Mouse (Mus musculus) heart, postnatal 25 days (tissue): Measurements from ENCODE around the gene Uvrag. TPM values are rescaled to one million over a fixed set of nuclear protein-coding genes. Genes with fewer than 3 reads are reported as not detected.

Experiments used
- DNase-seq: peaks from one replicate; pipeline ENCODE4 v3.0.0; 2022; ENCODE audit warnings: low spot score
- intact Hi-C: fragments of 180-260 bp; cut with DNase I; formaldehyde crosslinking; loops from one replicate; pipeline ENCODE4 v1.15.1; 2025
- total RNA-seq, 2 experiments: library from RNA; stranded (reverse); gene quantifications; 2 replicates each; pipeline ENCODE4 v1.2.3; 2021

Gene Uvrag
- total RNA-seq, 2 experiments from 2014 or later = 24.9 to 26.3 TPM

- DNase-seq = no peak
- intact Hi-C loops = no loop called here
Observed at GRCm38 (mm10) chr7:98959246-98959645, 181.7 kb downstream of the Uvrag start.

DNA sequence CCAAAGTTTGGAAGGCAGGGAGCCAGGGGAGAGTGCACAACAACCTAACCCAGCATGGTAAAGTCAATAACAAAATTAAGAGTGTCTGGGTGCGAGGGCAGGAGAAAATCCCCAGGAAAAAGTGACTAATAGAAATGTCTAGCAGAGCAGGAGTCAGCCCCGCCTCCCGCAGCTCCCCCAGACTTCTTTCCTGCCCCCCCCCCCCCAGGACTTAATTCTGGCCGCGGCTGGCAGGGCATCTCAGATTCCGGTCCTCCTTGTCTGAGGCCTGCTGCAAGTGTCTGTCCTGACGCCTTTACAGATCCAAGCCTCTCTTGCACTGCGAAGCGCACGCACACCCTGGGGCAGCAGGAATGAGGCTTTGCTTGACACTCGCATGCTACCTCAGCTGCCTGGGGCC is 182.8 kb downstream of the Uvrag start:
- DNase-seq = no peak
- intact Hi-C loops = no loop called here

GRCm38 (mm10) chr7:98957111-98957741 is 183.7 kb downstream of the Uvrag start:
- no peak for DNase-seq
- intact Hi-C loops = no loop called here

- DNase-seq = no peak
- intact Hi-C loops = no loop called here
Observed at GRCm38 (mm10) chr7:98956609-98957008, 184.3 kb downstream of the Uvrag start.

DNA sequence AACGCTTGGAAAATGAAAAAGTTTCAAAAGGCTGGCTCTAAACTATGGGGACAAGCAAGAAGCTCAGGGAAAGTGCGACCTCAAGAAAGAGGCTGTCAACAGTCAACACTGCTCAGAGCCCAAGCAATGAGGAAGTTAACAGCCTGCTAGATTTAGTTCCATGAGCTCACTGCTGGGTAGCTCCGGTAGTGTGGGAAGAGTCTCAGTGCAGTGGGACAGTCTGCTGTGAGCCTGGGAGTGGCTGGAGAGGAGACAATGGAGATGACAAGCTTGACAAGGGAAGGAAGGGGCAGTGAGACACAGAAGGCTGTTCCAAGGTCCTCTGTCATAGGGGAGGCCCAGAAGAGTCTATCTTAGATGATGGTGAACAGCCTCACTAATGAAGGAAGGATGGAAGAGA is 187.3 kb downstream of the Uvrag start:
- intact Hi-C loops = loop anchor here (5.0 kb wide), 1 partner anchor 61 kb away; no protein-coding TSS in a partner anchor
- DNase-seq = no peak

GRCm38 (mm10) chr7:98944986-98945385 is 196.0 kb downstream of the Uvrag start:
- DNase-seq = no peak
- intact Hi-C loops = no loop called here

GRCm38 (mm10) chr7:98943687-98944086 is 197.3 kb downstream of the Uvrag start:
- intact Hi-C loops = no loop called here
- DNase-seq = no peak

GRCm38 (mm10) chr7:98942746-98943145 is 198.2 kb downstream of the Uvrag start:
- intact Hi-C loops = no loop called here

DNA sequence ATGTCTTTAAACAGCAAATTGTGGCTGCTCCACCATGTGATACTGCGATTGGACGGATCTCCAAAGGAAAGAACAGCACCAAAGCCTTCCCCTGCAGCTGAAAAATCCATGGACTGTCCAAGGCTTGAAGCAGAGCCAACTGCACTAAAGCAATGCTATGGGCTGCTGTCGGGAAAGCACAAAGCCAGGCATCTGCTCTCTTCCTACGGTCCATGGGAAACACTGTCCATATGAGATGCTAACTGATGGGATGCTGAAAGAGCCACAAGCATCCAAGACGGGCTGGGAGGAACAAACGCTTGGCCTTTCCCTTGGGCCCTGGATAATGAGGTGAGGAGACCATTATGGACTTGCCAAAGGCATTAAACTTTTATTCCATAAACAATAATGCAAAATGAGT is 201.7 kb downstream of the Uvrag start:
- intact Hi-C loops = loop anchor here (5.0 kb wide), 1 partner anchor 37 kb away; no protein-coding TSS in a partner anchor
- no peak for DNase-seq

More at GRCm38 (mm10) chr7:98942746-98943145, 198.2 kb downstream of the Uvrag start:
- no peak for DNase-seq

DNA sequence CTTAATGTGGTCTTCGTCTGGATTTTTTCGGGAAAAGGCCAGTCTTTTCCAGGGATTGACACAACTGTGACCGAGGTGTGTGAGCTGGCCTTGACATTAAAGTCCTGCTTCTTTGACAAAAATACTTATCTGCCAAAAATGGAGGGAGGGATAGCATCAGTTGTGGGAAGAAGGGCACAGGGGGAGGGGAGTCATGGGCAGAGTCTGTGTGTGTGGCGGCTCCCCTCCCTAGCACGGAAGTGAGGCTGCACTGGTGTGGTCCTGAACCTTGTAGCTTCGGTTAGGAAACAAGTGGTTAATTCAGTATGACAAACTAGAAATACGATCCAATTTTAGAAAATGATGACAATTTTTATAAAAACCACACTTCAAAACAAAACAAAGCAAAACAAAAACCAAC is 202.3 kb downstream of the Uvrag start:
- no peak for DNase-seq
- intact Hi-C loops = loop anchor here (5.0 kb wide), 1 partner anchor 36 kb away; no protein-coding TSS in a partner anchor

- intact Hi-C loops = loop anchor here (5.0 kb wide), 1 partner anchor 35 kb away; no protein-coding TSS in a partner anchor
- DNase-seq = no peak
Observed at GRCm38 (mm10) chr7:98937079-98937813, 203.7 kb downstream of the Uvrag start.

DNA sequence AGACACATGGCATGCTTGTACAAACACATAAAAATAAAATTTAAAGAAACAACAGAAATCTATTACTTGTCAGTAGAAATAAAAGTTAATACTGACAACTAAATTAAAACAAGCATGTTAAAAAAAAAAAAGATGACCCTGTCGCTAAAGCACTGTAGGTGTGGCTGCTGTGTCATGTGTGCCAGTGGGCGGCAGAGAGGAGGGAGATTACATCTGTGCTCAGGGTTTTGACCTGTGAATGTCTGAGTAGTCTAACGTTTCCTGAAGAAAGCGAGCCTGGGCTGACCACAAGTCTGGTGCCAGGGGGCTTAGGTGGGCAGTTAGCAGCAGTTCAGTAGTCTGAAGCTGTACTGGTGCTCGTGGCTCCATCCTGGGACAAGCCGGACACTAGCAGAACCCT is 205.2 kb downstream of the Uvrag start:
- no peak for DNase-seq
- intact Hi-C loops = loop anchor here (5.0 kb wide), 1 partner anchor 33 kb away; no protein-coding TSS in a partner anchor

- no peak for DNase-seq
- intact Hi-C loops = loop anchor here (5.0 kb wide), 1 partner anchor 33 kb away; no protein-coding TSS in a partner anchor
Observed at GRCm38 (mm10) chr7:98935193-98935592, 205.7 kb downstream of the Uvrag start.

DNA sequence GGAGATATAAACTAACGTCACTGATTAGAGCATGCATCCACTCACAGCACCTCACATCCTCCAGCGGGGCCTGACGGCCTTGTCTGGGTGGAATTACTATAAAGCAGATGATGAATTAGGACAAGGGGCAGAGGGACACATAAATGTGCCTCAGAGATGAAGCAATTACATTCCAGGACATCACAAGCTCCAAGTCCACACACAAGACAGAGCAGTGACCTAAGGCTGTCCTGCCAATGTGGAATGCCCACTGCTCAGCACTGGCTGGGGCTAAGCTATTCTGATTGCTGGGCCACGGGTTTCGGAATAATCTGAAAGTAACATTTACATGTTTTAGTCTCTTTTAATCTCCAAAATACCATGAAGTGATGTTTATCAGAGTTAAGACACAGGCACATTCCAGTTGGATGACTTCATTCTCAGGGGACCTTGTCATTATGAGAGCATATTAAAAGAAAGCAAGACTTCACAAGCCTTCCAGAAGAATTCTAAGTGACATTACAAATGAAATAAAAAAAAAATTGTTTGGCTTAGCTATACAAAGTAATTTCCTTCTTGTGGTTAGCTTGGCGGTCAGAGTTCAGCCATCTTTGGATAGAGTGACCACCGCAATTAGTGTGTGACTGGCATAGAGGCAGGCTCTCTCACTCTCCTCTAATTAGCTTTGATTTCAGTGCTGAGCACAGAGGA is 212.5 kb downstream of the Uvrag start:
- no peak for DNase-seq
- intact Hi-C loops = no loop called here

DNA sequence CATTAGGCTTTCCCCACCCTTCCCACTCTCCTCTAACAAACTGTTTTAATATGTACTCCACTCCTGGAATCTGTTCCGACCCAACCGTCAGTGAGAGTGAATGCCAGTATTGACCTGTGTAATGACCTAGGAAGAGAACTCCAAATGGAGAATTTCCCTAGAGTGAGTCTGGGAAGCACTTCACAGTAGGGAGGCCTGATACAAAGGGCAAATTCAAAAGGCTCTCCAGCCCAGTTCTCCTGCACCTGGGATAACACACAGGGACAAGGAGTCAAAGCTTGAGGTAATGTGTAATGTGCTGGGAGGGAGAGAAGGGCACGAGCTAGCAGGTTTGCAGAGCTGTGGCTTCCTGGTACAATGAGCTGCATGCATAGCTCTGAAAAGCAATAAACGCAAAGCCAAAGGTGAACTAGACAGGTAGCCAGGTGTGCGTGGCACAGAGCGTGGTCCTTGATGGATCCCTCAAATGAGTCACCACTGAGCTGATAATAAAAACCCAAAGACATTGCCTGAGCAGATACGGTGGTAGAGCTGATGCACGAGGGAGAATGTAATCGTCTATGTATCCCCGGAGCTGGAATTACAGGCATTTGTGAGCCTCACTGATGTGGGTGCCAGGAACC is 213.9 kb downstream of the Uvrag start:
- DNase-seq = no peak
- intact Hi-C loops = no loop called here

DNA sequence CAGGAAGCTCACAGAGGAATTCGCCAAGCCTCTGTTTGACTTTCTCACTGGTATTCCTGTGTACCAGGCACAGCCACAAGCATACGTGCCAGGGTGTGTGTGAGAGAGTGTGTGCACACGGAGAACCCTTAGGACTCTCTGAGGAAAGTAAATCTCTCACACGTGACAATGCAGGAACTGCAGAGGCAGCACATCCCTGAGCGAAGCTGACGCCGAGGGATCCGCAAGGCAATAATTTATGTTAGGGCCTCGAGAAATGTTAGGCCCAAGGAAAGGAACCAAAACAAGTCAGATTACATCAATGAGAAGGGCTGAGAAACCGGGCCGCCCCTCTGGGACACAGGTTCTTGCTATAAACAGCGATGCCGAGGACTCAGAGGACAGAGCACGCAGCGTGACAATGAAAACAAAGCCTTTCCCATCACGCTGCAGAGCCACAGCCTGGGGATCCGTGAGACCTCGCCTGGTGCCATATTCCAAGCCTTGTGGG is 216.5 kb downstream of the Uvrag start:
- no peak for DNase-seq
- intact Hi-C loops = no loop called here

DNA sequence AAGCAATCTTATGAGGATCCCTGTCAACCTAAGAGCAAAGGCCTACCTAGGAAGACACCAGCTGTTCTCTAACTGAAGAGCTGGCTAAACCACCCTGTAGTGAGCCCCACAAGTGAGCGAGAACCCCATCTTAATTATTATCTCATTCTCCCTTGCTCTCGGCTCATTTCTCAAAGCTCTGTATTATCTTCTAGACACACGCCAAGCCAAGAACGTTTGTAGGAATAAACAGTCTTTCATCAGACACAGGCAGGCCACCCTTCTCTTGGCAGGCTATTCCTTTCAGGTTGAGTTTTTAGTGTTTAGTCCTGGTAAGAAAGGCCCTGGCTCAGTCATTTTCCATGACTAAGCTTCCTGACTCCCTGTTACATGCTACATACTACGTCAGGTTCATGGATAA is 218.0 kb downstream of the Uvrag start:
- intact Hi-C loops = no loop called here
- no peak for DNase-seq

GRCm38 (mm10) chr7:98917407-98917806 is 223.5 kb downstream of the Uvrag start:
- no peak for DNase-seq
- intact Hi-C loops = no loop called here

- no peak for DNase-seq
- intact Hi-C loops = no loop called here
Observed at GRCm38 (mm10) chr7:98916581-98916980, 224.4 kb downstream of the Uvrag start.

- intact Hi-C loops = no loop called here
Observed at GRCm38 (mm10) chr7:98912953-98913360, 228.0 kb downstream of the Uvrag start.

More at GRCm38 (mm10) chr7:98912953-98913360, 228.0 kb downstream of the Uvrag start:
- DNase-seq = no peak
